Mouse (Mus musculus) spleen, adult 2 months (tissue): ENCODE results near the gene Necap2.

Experiments
- CTCF ChIP-seq: fragments of 200-500 bp; IDR thresholded peaks from 2 replicates; pipeline ENCODE4 v1.5.1; 2011; ENCODE audit warnings: mild to moderate bottlenecking, inconsistent platforms; ENCODE audit not compliant: insufficient read depth, insufficient read length, insufficient replicate concordance; ENCODE audit errors: extremely low read depth
- POLR2A ChIP-seq: fragments of 200-500 bp; IDR thresholded peaks from 2 replicates; pipeline ENCODE4 v1.6.1; 2011; ENCODE audit warnings: low read depth, low read length, inconsistent platforms

DNA sequence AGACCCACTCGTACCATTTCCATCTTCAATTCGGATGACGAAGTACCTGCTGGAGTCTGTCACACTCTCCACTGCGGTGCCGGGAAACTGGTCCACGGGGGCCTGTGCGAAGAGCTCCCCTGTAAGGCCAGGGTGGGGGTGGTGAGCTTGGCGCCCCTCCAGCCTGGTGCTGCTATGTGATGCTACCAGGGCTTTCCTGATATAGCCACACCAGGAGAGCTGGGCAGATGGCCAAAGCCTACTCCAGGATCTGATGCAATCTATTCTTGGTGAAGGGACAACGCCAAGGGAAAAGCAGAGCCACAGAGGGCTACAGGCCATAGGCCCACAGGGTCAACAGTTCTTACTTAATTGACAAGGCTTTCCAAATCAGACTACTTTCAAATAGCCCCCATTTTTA, 4.5 kb downstream of the Necap2 start:
- TF ChIP-seq CTCF (no peak), POLR2A (no peak)
